Mouse (Mus musculus) bone marrow macrophage, adult 2 months (primary cell): ENCODE results near the gene Gm136.
"Not testable (repeated sequence)": the region's sequence is repeated elsewhere in the genome, so short reads cannot be mapped to it uniquely, and the experiment has no call there.

ENCODE experiments used
- CTCF ChIP-seq: IDR thresholded peaks from 2 replicates; pipeline ENCODE4 v1.5.1; 2012; ENCODE audit warnings: low read depth, mild to moderate bottlenecking, low read length, moderate library complexity
- POLR2A ChIP-seq: IDR thresholded peaks from 2 replicates; pipeline ENCODE4 v1.6.1; 2012; ENCODE audit warnings: mild to moderate bottlenecking, low read depth, low read length, borderline replicate concordance

- TF ChIP-seq CTCF, POLR2A: not testable (repeated sequence)
Measured at GRCm38 (mm10) chr4:34725710-34726109, 30.4 kb downstream of the Gm136 start.
